Mouse (Mus musculus) brain, adult 10 weeks (tissue): ENCODE results near the gene Tas2r123. TPM values are rescaled to one million over a fixed set of nuclear protein-coding genes. Genes with fewer than 3 reads are reported as not detected.

Experiments
- polyA plus RNA-seq: library from polyadenylated mRNA; stranded (reverse); fragments of 350-450 nt; fragmentation: Illumina TruSeq; extraction: RNeasy Lipid Tissue Mini Kit (QIAGEN cat#74804); gene quantifications from one replicate; pipeline ENCODE4 v1.2.3, GENCODE M21; 2015; ENCODE audit warnings: low read depth, low replicate concordance

Tas2r123 gene
- polyA plus RNA-seq: not detected

GRCm38 (mm10) chr6:132846842-132847241, at the start of gene Tas2r123:
Gene Tas2r123, plus strand, starts transcription at chr6:132847142.

DNA sequence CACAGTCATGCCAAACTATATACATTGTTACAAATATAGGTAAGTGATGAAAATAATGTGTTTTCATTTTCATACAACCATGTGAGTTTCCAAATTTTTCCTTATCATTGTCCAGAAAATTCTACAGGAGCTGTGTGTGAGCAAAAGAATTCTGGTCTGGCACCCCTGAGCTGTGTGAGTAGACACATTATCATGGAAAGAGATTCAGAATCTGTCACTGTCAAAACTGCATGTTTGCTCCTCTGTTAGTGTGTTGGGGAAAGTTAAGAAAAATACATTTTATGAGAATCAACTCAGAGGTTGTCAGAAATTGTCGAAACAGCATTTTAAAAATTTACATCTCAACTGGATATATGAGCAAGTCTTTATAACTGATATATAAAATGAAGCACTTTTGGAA, 44.4 kb upstream of the Tas2r123 start, which contains the start of gene Tas2r117:
Tas2r117 (plus strand) TSS at position 301 of the 400 bp plus-strand sequence.

DNA sequence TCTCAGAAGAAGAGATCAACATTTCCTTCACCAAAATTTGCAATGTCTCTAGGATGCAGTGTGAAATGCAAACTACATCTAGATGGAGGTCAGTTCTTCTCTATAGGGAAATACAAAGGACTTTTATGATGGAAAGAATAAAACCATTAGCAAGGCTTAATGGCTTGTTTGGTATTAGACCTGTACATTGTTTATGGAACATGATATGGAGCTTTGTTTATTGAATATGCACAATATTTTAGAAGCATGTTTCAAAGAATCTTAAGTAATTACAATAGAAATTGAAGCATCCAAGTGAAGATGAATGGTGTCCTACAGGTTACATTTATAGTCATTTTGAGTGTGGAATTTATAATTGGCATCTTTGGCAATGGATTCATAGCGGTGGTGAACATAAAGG, 8.2 kb downstream of the Tas2r123 start, which contains the start of gene Tas2r116:
Tas2r116 (plus strand) TSS at position 301 of the 400 bp plus-strand sequence.

DNA sequence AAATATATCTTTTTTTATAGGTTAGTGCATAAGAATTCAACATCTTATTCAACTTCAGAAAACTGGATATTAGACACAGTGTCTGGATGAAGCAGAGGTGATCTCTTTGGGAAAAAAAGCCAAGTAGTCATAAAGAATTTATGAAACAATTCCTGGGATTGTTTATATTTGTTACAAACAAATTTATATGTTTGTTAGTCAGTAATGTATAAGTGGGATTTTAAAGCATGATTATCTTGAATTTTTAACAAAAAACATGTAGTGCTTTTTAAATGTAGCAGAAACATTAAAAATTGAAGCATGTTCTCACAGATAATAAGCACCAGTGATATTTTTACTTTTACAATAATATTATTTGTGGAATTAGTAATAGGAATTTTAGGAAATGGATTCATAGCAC, 20.8 kb downstream of the Tas2r123 start, which contains the start of gene Tas2r110:
Tas2r110 (plus strand) TSS at position 301 of the 400 bp plus-strand sequence.

DNA sequence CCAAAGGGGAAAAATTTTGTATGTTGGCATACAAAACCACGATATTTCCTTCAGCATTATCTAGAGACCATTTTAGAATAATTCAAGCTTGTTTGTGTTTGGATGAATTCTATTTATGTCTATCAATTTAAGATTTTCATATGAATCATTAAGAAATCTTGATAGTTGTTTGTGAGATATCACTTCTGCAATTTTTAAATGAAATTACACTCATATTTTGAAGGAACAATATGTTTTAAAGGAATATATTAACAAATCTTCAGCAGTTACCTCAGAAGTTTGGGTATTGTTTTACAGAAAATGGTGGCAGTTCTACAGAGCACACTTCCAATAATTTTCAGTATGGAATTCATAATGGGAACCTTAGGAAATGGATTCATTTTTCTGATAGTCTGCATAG, 45.8 kb downstream of the Tas2r123 start, which contains the start of gene Tas2r113:
Tas2r113 (plus strand) TSS at position 301 of the 400 bp plus-strand sequence.

Other genes with a start within 250 kb of the Tas2r123 start
- gene A630073D07Rik, start 195.6 kb upstream of the Tas2r123 start, polyA plus RNA-seq: not detected
- not detected for gene Tas2r120, start 190.2 kb upstream of the Tas2r123 start, polyA plus RNA-seq
- gene Tas2r121, start 146.1 kb upstream of the Tas2r123 start, polyA plus RNA-seq: not detected
- not detected for gene Tas2r122, start 135.2 kb upstream of the Tas2r123 start, polyA plus RNA-seq
- not detected for gene Tas2r115, start 109.1 kb upstream of the Tas2r123 start, polyA plus RNA-seq
- not detected for gene Tas2r124, start 92.4 kb upstream of the Tas2r123 start, polyA plus RNA-seq
- gene Tas2r102, start 85.0 kb upstream of the Tas2r123 start, polyA plus RNA-seq: not detected
- gene Tas2r136, start 69.0 kb upstream of the Tas2r123 start, polyA plus RNA-seq: not detected
- not detected for gene Tas2r117, start 44.3 kb upstream of the Tas2r123 start, polyA plus RNA-seq
- gene Tas2r116, start 8.3 kb downstream of the Tas2r123 start, polyA plus RNA-seq: not detected
- not detected for gene Tas2r110, start 20.9 kb downstream of the Tas2r123 start, polyA plus RNA-seq
- not detected for gene Tas2r113, start 45.9 kb downstream of the Tas2r123 start, polyA plus RNA-seq
- gene Tas2r125, start 62.5 kb downstream of the Tas2r123 start, polyA plus RNA-seq: not detected
- gene Tas2r129, start 104.0 kb downstream of the Tas2r123 start, polyA plus RNA-seq: not detected
- gene Tas2r131, start 110.8 kb downstream of the Tas2r123 start, polyA plus RNA-seq: not detected
- not detected for gene Tas2r109, start 133.8 kb downstream of the Tas2r123 start, polyA plus RNA-seq
- gene Tas2r103, start 190.0 kb downstream of the Tas2r123 start, polyA plus RNA-seq: not detected
- not detected for gene Tas2r140, start 208.7 kb downstream of the Tas2r123 start, polyA plus RNA-seq